Mouse (Mus musculus): ENCODE data around the gene Olfr412.

Olfr412 gene

DNA sequence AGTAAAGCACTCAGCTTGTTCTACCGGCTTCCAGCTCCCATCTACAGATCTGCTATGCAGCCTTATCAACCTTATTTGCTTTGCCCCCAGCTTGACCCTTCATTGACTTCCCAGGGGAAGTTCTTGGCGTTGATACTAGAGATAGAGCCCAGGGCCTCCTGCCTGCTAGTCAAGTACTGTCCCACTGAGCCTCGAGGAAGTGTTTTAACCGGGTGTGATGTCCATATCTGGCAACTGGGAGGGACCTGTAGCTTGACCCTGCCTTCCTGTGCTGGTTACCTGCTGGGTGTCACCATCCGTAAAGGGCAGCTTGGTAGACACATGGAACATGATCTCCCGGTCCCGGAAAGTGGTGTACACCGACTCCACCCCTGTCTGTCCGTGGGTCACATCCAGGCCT lies 52.2 kb downstream of the Olfr412 start:
- DNase-seq (ENCODE audit: low spot score), result no peak

DNA sequence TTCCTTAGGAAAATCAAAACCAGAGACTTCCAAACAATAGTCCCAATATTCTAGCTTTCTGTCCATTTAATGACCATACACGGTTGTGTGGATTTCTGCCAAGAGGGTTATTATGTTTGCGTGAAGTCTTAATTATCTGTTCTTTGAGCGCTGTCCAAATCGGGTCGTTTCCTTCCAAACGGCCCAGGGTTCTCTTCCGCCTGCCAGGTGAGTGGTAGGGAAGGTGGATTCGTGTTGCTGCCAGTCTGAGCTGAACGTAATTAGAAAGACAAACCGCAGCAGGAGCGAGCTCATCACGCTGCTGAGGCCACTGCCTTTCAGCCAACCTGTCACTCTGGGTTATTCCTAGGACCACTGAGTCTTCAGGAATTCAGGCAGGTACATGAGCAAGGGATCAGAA lies 53.9 kb downstream of the Olfr412 start:
- no peak for DNase-seq (ENCODE audit: low spot score)

Measured in T-cell, adult 2 months (primary cell).